Mouse (Mus musculus): ENCODE results near the gene Lmo7. TPM values are rescaled to one million over a fixed set of nuclear protein-coding genes. Genes with fewer than 3 reads are reported as not detected.
A peak's percentile ranks its signal among the peaks of the same experiment; 100 is the strongest.

Gene Lmo7
- polyA plus RNA-seq, 1 experiment from 2014 or later: 36.2 TPM

- ATAC-seq (ENCODE audit: borderline replicate concordance, extremely low read depth, low FRiP score, low TSS enrichment): no peak
- Histone ChIP-seq H3K27me3 (no peaks in the 10 kb centered on the region), H3K4me3 (no peak overlapping the region), H3K9ac (no peak overlapping the region), H3K4me1 (no peaks in the 10 kb centered on the region), H3K4me2 (no peak overlapping the region), H3K9me3 (no peaks in the 10 kb centered on the region), H3K27ac (no peak overlapping the region), H3K36me3 (0 out of 2 replicates have a peak, but pooled peaks cover 3% of the 10 kb centered on the region)
- 92% methylated on average over 25 of the region's 25 CpGs for WGBS
Observed at GRCm38 (mm10) chr14:101930576-101931447, 201.1 kb downstream of the Lmo7 start.

GRCm38 (mm10) chr14:101931448-101931750, 201.6 kb downstream of the Lmo7 start:
- no peaks in the 10 kb centered on the region for H3K9me3 ChIP-seq
- no peak overlapping the region for H3K27ac ChIP-seq
- H3K4me2 ChIP-seq: no peak overlapping the region
- H3K4me3 ChIP-seq: no peak overlapping the region
- 0 out of 2 replicates have a peak, but pooled peaks cover 3% of the 10 kb centered on the region for H3K36me3 ChIP-seq
- no peaks in the 10 kb centered on the region for H3K4me1 ChIP-seq
- no peaks in the 10 kb centered on the region for H3K27me3 ChIP-seq
- 88% methylated on average over 4 of the region's 4 CpGs for WGBS
- ATAC-seq (ENCODE audit: borderline replicate concordance, extremely low read depth, low FRiP score, low TSS enrichment): no peak
- H3K9ac ChIP-seq: no peak overlapping the region

- Histone ChIP-seq H3K9me3 (no peaks in the 10 kb centered on the region), H3K27me3 (no peaks in the 10 kb centered on the region), H3K36me3 (0 out of 2 replicates have a peak, but pooled peaks cover 3% of the 10 kb centered on the region), H3K27ac (no peak overlapping the region), H3K4me2 (no peak overlapping the region), H3K4me1 (no peaks in the 10 kb centered on the region), H3K9ac (no peak overlapping the region), H3K4me3 (no peak overlapping the region)
- ATAC-seq (ENCODE audit: borderline replicate concordance, extremely low read depth, low FRiP score, low TSS enrichment): no peak
- WGBS: 78% methylated on average over 9 of the region's 9 CpGs
Observed at GRCm38 (mm10) chr14:101933551-101933950, 203.8 kb downstream of the Lmo7 start.

- no peaks in the 10 kb centered on the region for H3K36me3 ChIP-seq
- no peaks in the 10 kb centered on the region for H3K9me3 ChIP-seq
- ATAC-seq (ENCODE audit: borderline replicate concordance, extremely low read depth, low FRiP score, low TSS enrichment): peak; percentile 29; the same call in 1 of the 2 replicates
- peak overlapping the region; percentile 19; the same call in 1 of the 2 replicates for H3K4me2 ChIP-seq
- no peak overlapping the region for H3K27ac ChIP-seq
- no peaks in the 10 kb centered on the region for H3K27me3 ChIP-seq
- H3K9ac ChIP-seq: no peak overlapping the region
- H3K4me3 ChIP-seq: no peak overlapping the region
- peaks cover 3% of the 10 kb centered on the region; the same call in 1 of the 2 replicates for H3K4me1 ChIP-seq
- WGBS: 12% methylated on average over 4 of the region's 4 CpGs
Observed at GRCm38 (mm10) chr14:101942971-101943370, 213.2 kb downstream of the Lmo7 start.

- Histone ChIP-seq H3K9me3 (no peaks in the 10 kb centered on the region), H3K27ac (no peak overlapping the region), H3K4me2 (peak overlapping the region; percentile 39), H3K4me1 (peaks cover 3% of the 10 kb centered on the region; the same call in 1 of the 2 replicates), H3K9ac (no peak overlapping the region), H3K36me3 (no peaks in the 10 kb centered on the region), H3K4me3 (peak overlapping the region; percentile 6; the same call in 1 of the 2 replicates), H3K27me3 (no peaks in the 10 kb centered on the region)
- ATAC-seq (ENCODE audit: borderline replicate concordance, extremely low read depth, low FRiP score, low TSS enrichment): peak; percentile 63; the same call in 1 of the 2 replicates
- WGBS: 42% methylated on average over 21 of the region's 21 CpGs
Observed at GRCm38 (mm10) chr14:101946711-101947516, 217.2 kb downstream of the Lmo7 start.

GRCm38 (mm10) chr14:101949114-101949513, 219.4 kb downstream of the Lmo7 start:
- no peak overlapping the region for H3K4me3 ChIP-seq
- H3K27me3 ChIP-seq: no peaks in the 10 kb centered on the region
- 54% methylated on average over 2 of the region's 2 CpGs for WGBS
- no peak for ATAC-seq (ENCODE audit: borderline replicate concordance, extremely low read depth, low FRiP score, low TSS enrichment)
- no peaks in the 10 kb centered on the region for H3K36me3 ChIP-seq
- H3K9me3 ChIP-seq: no peaks in the 10 kb centered on the region
- no peaks in the 10 kb centered on the region for H3K4me1 ChIP-seq
- H3K4me2 ChIP-seq: no peak overlapping the region
- no peak overlapping the region for H3K27ac ChIP-seq
- no peak overlapping the region for H3K9ac ChIP-seq

GRCm38 (mm10) chr14:101951107-101951506, 221.3 kb downstream of the Lmo7 start:
- H3K27me3 ChIP-seq: no peaks in the 10 kb centered on the region
- no peaks in the 10 kb centered on the region for H3K4me1 ChIP-seq
- H3K9ac ChIP-seq: no peak overlapping the region
- H3K4me2 ChIP-seq: no peak overlapping the region
- no peaks in the 10 kb centered on the region for H3K9me3 ChIP-seq
- no peak overlapping the region for H3K27ac ChIP-seq
- WGBS: 80% methylated on average over 6 of the region's 6 CpGs
- H3K4me3 ChIP-seq: no peak overlapping the region
- ATAC-seq (ENCODE audit: borderline replicate concordance, extremely low read depth, low FRiP score, low TSS enrichment): no peak
- no peaks in the 10 kb centered on the region for H3K36me3 ChIP-seq

- no peaks in the 10 kb centered on the region for H3K36me3 ChIP-seq
- 80% methylated on average over 9 of the region's 9 CpGs for WGBS
- no peak overlapping the region for H3K9ac ChIP-seq
- H3K27me3 ChIP-seq: no peaks in the 10 kb centered on the region
- ATAC-seq (ENCODE audit: borderline replicate concordance, extremely low read depth, low FRiP score, low TSS enrichment): no peak
- H3K27ac ChIP-seq: no peak overlapping the region
- H3K4me3 ChIP-seq: no peak overlapping the region
- H3K9me3 ChIP-seq: no peaks in the 10 kb centered on the region
- no peaks in the 10 kb centered on the region for H3K4me1 ChIP-seq
- no peak overlapping the region for H3K4me2 ChIP-seq
Observed at GRCm38 (mm10) chr14:101953793-101954468, 224.2 kb downstream of the Lmo7 start.

GRCm38 (mm10) chr14:101964381-101964780, 234.6 kb downstream of the Lmo7 start:
- no peak overlapping the region for H3K4me3 ChIP-seq

GRCm38 (mm10) chr14:101964956-101965355, 235.2 kb downstream of the Lmo7 start:
- Histone ChIP-seq H3K36me3 (no peaks in the 10 kb centered on the region), H3K27me3 (no peaks in the 10 kb centered on the region), H3K9me3 (no peaks in the 10 kb centered on the region), H3K9ac (no peak overlapping the region), H3K4me2 (no peak overlapping the region), H3K4me3 (no peak overlapping the region), H3K27ac (no peak overlapping the region), H3K4me1 (no peaks in the 10 kb centered on the region)
- WGBS: 33% methylated on average over 1 of the region's 1 CpGs
- no peak for ATAC-seq (ENCODE audit: borderline replicate concordance, extremely low read depth, low FRiP score, low TSS enrichment)

More at GRCm38 (mm10) chr14:101964381-101964780, 234.6 kb downstream of the Lmo7 start:
- Histone ChIP-seq H3K9me3 (no peaks in the 10 kb centered on the region), H3K4me1 (no peaks in the 10 kb centered on the region), H3K9ac (no peak overlapping the region), H3K27me3 (no peaks in the 10 kb centered on the region), H3K36me3 (no peaks in the 10 kb centered on the region), H3K27ac (no peak overlapping the region), H3K4me2 (no peak overlapping the region)
- no peak for ATAC-seq (ENCODE audit: borderline replicate concordance, extremely low read depth, low FRiP score, low TSS enrichment)
- WGBS: 75% methylated on average over 6 of the region's 6 CpGs

- no peak overlapping the region for H3K4me3 ChIP-seq
- ATAC-seq (ENCODE audit: borderline replicate concordance, extremely low read depth, low FRiP score, low TSS enrichment): no peak
- H3K4me2 ChIP-seq: no peak overlapping the region
- no peak overlapping the region for H3K27ac ChIP-seq
- no peaks in the 10 kb centered on the region for H3K27me3 ChIP-seq
- no peaks in the 10 kb centered on the region for H3K4me1 ChIP-seq
- no peaks in the 10 kb centered on the region for H3K9me3 ChIP-seq
- no peak overlapping the region for H3K9ac ChIP-seq
- no peaks in the 10 kb centered on the region for H3K36me3 ChIP-seq
- 68% methylated on average over 1 of the region's 1 CpGs for WGBS
Observed at GRCm38 (mm10) chr14:101972764-101973163, 243.0 kb downstream of the Lmo7 start.
